Mouse (Mus musculus) kidney, postnatal 10 days (tissue): ENCODE data around the gene Serbp1.

Experiments used
- DNase-seq: peaks from one replicate; pipeline ENCODE4 v3.0.0; 2021; ENCODE audit warnings: mixed read lengths

Serbp1 gene

GRCm38 (mm10) chr6:67236491-67237234 is 1.3 kb upstream of the Serbp1 start:
- DNase-seq, result no peak

GRCm38 (mm10) chr6:67241263-67241662 is 3.3 kb downstream of the Serbp1 start:
- no peak for DNase-seq

- DNase-seq, result no peak
These were observed 5.9 kb downstream of the Serbp1 start for GRCm38 (mm10) chr6:67243765-67244420.

- no peak for DNase-seq
These were observed 6.5 kb downstream of the Serbp1 start for GRCm38 (mm10) chr6:67244451-67244850.

GRCm38 (mm10) chr6:67251095-67251494 is 13.1 kb downstream of the Serbp1 start:
- no peak for DNase-seq

GRCm38 (mm10) chr6:67264935-67265334 is 27.0 kb downstream of the Serbp1 start:
- no peak for DNase-seq

GRCm38 (mm10) chr6:67266159-67266657 is 28.2 kb downstream of the Serbp1 start:
- no peak for DNase-seq

GRCm38 (mm10) chr6:67266664-67267407 is 28.9 kb downstream of the Serbp1 start:
- DNase-seq, result peak; percentile 97

GRCm38 (mm10) chr6:67267408-67268244 is 29.6 kb downstream of the Serbp1 start:
- peak; percentile 63 for DNase-seq

- no peak for DNase-seq
These were observed 30.3 kb downstream of the Serbp1 start for GRCm38 (mm10) chr6:67268245-67268612.

GRCm38 (mm10) chr6:67268983-67269382 is 31.0 kb downstream of the Serbp1 start:
- DNase-seq, result no peak

GRCm38 (mm10) chr6:67269459-67269858 is 31.5 kb downstream of the Serbp1 start:
- DNase-seq, result no peak

GRCm38 (mm10) chr6:67277944-67278343 is 40.0 kb downstream of the Serbp1 start:
- no peak for DNase-seq

- DNase-seq, result no peak
These were observed 43.7 kb downstream of the Serbp1 start for GRCm38 (mm10) chr6:67281614-67282197.

GRCm38 (mm10) chr6:67282897-67283296 is 44.9 kb downstream of the Serbp1 start:
- DNase-seq, result no peak

- DNase-seq, result no peak
These were observed 54.2 kb downstream of the Serbp1 start for GRCm38 (mm10) chr6:67292042-67292623.

GRCm38 (mm10) chr6:67296126-67296525 is 58.1 kb downstream of the Serbp1 start:
- DNase-seq, result peak; percentile 22

- DNase-seq, result no peak
These were observed 60.8 kb downstream of the Serbp1 start for GRCm38 (mm10) chr6:67298742-67299141.

- peak; percentile 35 for DNase-seq
These were observed 62.3 kb downstream of the Serbp1 start for GRCm38 (mm10) chr6:67300300-67300699.

- peak; percentile 22 for DNase-seq
These were observed 62.8 kb downstream of the Serbp1 start for GRCm38 (mm10) chr6:67300710-67301163.

- DNase-seq, result no peak
These were observed 63.3 kb downstream of the Serbp1 start for GRCm38 (mm10) chr6:67301230-67301629.

- DNase-seq, result no peak
These were observed 64.5 kb downstream of the Serbp1 start for GRCm38 (mm10) chr6:67302471-67302870.
